Mouse (Mus musculus): Measurements from ENCODE around the gene Sec16b. TPM values are rescaled to one million over a fixed set of nuclear protein-coding genes. Genes with fewer than 3 reads are reported as not detected.

Sec16b gene
- polyA plus RNA-seq, 1 experiment from 2014 or later = 5.0 TPM

- ATAC-seq (ENCODE audit: insufficient number of reproducible peaks, low FRiP score, low TSS enrichment, low read depth) = no peak
- Histone ChIP-seq H3K9ac (no peak overlapping the region), H3K4me3 (replicated peaks) (no peak overlapping the region), H3K4me2 (replicated peaks) (no peak overlapping the region), H3K27ac (replicated peaks) (no peak overlapping the region), H3K36me3 (no peaks in the 10 kb centered on the region), H3K9me3 (replicated peaks) (no peaks in the 10 kb centered on the region), H3K4me1 (no peaks in the 10 kb centered on the region), H3K27me3 (no peaks in the 10 kb centered on the region)
- WGBS = 61% methylated on average over 2 of the region's 2 CpGs
These were observed 30.3 kb upstream of the Sec16b start for GRCm38 (mm10) chr1:157476231-157476630.

- Histone ChIP-seq H3K4me3 (replicated peaks) (no peak overlapping the region), H3K36me3 (no peaks in the 10 kb centered on the region), H3K4me1 (no peaks in the 10 kb centered on the region), H3K27me3 (no peaks in the 10 kb centered on the region), H3K27ac (replicated peaks) (no peak overlapping the region), H3K9me3 (replicated peaks) (no peaks in the 10 kb centered on the region), H3K4me2 (replicated peaks) (no peak overlapping the region), H3K9ac (no peak overlapping the region)
- ATAC-seq (ENCODE audit: insufficient number of reproducible peaks, low FRiP score, low TSS enrichment, low read depth) = no peak
- 20% methylated on average over 9 of the region's 9 CpGs for WGBS
These were observed 26.4 kb upstream of the Sec16b start for GRCm38 (mm10) chr1:157480090-157480489.

DNA sequence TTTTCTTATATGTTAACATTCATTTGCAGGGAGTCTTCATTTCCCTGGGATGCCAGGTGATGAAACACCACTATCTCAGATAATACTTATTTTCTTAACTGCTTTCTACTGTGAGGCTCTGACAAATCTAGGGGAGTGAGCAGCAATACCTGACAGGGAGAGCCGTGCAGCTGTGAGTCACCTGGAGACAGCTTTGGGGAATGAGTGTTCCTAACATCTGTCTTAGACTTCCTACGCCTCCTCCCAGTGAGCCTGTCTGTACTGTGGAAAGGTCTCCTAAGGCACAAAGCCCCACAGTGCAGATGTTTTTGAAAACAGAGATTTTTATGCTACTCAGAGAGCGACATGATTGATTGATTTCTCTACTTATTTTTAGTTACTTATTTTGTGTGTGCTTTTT, 25.6 kb upstream of the Sec16b start:
- Histone ChIP-seq H3K9ac (no peak overlapping the region), H3K4me2 (replicated peaks) (no peak overlapping the region), H3K27me3 (no peaks in the 10 kb centered on the region), H3K4me1 (no peaks in the 10 kb centered on the region), H3K9me3 (replicated peaks) (no peaks in the 10 kb centered on the region), H3K36me3 (no peaks in the 10 kb centered on the region), H3K4me3 (replicated peaks) (no peak overlapping the region), H3K27ac (replicated peaks) (no peak overlapping the region)
- WGBS = 32% methylated on average over 3 of the region's 3 CpGs
- ATAC-seq (ENCODE audit: insufficient number of reproducible peaks, low FRiP score, low TSS enrichment, low read depth) = no peak

DNA sequence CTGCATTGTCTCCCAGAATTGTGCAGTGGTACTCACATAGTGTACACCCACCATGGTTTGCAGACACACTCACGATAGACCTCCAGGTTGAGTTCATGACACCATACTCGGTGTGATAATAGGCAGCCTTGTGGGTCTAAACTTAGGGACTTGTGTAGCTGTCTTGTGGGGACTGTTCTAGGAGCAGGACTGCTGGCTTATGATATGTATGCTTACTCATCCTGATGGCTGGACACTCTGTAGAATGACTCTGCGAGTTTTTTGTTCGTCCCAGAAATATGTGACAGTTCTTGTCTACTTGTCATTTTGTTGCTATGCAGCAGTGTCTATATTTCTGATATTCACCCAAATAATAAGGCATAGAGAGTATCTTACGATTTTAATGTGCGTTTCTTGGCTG, 24.9 kb upstream of the Sec16b start:
- H3K9ac ChIP-seq = no peak overlapping the region
- H3K9me3 ChIP-seq (replicated peaks) = no peaks in the 10 kb centered on the region
- H3K4me1 ChIP-seq = no peaks in the 10 kb centered on the region
- H3K27me3 ChIP-seq = no peaks in the 10 kb centered on the region
- ATAC-seq (ENCODE audit: insufficient number of reproducible peaks, low FRiP score, low TSS enrichment, low read depth) = no peak
- H3K4me2 ChIP-seq (replicated peaks) = no peak overlapping the region
- WGBS = 90% methylated on average over 6 of the region's 6 CpGs
- no peaks in the 10 kb centered on the region for H3K36me3 ChIP-seq
- H3K27ac ChIP-seq (replicated peaks) = no peak overlapping the region
- no peak overlapping the region for H3K4me3 ChIP-seq (replicated peaks)

DNA sequence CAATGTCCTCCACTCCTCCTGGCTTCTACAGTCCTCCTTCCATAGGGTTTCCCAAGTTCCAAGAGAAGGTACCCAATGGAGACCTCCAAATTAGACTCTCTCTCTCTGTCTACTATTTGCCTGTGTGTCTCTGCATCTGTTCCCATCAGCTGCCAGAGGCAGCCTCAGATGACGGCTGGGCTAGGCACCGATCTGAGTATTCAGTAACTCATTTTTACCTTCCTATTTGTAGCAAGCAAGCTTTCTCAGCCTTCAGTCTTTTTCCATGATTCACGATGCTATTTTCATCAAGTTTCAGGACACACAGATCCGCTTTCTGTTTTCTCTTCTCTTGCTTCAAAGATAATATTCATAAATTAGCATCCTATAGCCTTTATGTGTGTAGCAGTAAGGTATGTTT, 22.4 kb upstream of the Sec16b start:
- Histone ChIP-seq H3K27me3 (no peaks in the 10 kb centered on the region), H3K9me3 (replicated peaks) (no peaks in the 10 kb centered on the region), H3K27ac (replicated peaks) (no peak overlapping the region), H3K9ac (no peak overlapping the region), H3K4me3 (replicated peaks) (no peak overlapping the region), H3K4me1 (no peaks in the 10 kb centered on the region), H3K36me3 (no peaks in the 10 kb centered on the region), H3K4me2 (replicated peaks) (no peak overlapping the region)
- WGBS = 94% methylated on average over 4 of the region's 4 CpGs
- ATAC-seq (ENCODE audit: insufficient number of reproducible peaks, low FRiP score, low TSS enrichment, low read depth) = no peak

- WGBS = 82% methylated on average over 1 of the region's 1 CpGs
- 0 out of 2 replicates have a peak, but pooled peaks have one; percentile 37 for ATAC-seq (ENCODE audit: insufficient number of reproducible peaks, low FRiP score, low TSS enrichment, low read depth)
- H3K4me3 ChIP-seq (replicated peaks) = no peak overlapping the region
- no peaks in the 10 kb centered on the region for H3K4me1 ChIP-seq
- no peaks in the 10 kb centered on the region for H3K27me3 ChIP-seq
- H3K9ac ChIP-seq = no peak overlapping the region
- no peaks in the 10 kb centered on the region for H3K9me3 ChIP-seq (replicated peaks)
- H3K4me2 ChIP-seq (replicated peaks) = no peak overlapping the region
- H3K27ac ChIP-seq (replicated peaks) = no peak overlapping the region
- H3K36me3 ChIP-seq = no peaks in the 10 kb centered on the region
These were observed 5.9 kb upstream of the Sec16b start for GRCm38 (mm10) chr1:157500657-157501056.

GRCm38 (mm10) chr1:157501352-157501945, 5.1 kb upstream of the Sec16b start:
- ATAC-seq (ENCODE audit: insufficient number of reproducible peaks, low FRiP score, low TSS enrichment, low read depth) = no peak
- Histone ChIP-seq H3K27me3 (no peaks in the 10 kb centered on the region), H3K36me3 (no peaks in the 10 kb centered on the region), H3K27ac (replicated peaks) (no peak overlapping the region), H3K4me1 (no peaks in the 10 kb centered on the region), H3K4me2 (replicated peaks) (no peak overlapping the region), H3K9me3 (replicated peaks) (no peaks in the 10 kb centered on the region), H3K9ac (no peak overlapping the region), H3K4me3 (replicated peaks) (no peak overlapping the region)
- WGBS = 88% methylated on average over 6 of the region's 6 CpGs

DNA sequence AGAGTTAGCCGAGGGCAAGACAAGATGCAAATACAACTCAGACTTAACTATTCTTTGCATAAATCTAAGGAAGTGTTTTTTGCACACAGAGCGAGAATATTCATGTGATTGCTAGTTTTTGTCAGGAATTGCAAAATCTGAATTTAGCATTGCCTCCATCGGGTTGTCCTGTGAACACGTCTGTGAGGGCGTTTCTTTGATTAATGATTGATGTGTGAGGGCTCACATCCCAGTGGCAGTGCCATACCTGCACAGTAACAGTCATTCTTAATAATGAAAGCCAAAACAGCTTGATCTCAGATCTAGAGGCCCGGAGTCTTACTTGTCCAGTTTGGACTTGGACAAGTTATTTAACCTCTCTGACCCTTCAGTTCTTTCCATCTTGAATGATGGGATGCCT, 3.5 kb upstream of the Sec16b start:
- Histone ChIP-seq H3K36me3 (no peaks in the 10 kb centered on the region), H3K27me3 (no peaks in the 10 kb centered on the region), H3K27ac (replicated peaks) (no peak overlapping the region), H3K4me1 (peaks cover 11% of the 10 kb centered on the region), H3K4me3 (replicated peaks) (no peak overlapping the region), H3K4me2 (replicated peaks) (no peak overlapping the region), H3K9me3 (replicated peaks) (no peaks in the 10 kb centered on the region), H3K9ac (no peak overlapping the region)
- no peak for ATAC-seq (ENCODE audit: insufficient number of reproducible peaks, low FRiP score, low TSS enrichment, low read depth)
- 85% methylated on average over 6 of the region's 6 CpGs for WGBS

DNA sequence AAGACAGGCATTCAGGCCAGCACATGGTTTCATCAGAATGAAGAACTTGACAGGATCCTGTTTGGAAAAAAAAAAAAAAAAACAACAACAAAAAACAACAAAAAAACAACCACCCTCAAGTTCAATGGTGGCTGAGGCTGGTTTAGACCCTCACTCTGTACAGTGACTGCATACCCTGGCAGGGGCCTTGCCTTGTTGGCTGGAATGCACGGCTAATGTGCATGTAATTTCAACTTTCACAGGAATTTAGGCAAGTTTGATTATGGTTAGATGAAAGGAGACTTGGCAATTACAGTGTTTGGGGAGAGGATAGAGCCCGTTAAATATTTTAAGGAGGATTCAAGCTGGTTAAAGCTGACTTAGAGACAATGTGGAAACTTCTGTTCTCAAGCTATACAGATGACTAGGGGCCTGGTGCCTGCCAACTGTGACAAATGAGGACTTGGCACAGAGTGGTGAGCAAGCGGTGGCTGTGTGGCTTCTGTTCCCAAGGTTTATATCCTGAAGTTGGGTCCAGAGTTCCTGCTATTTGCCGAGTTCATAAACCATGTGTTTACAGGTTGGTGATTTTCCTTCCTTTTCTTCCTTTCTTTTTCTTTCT, 567 bp downstream of the Sec16b start:
- Histone ChIP-seq H3K27ac (replicated peaks) (peak overlapping the region; percentile 73), H3K9ac (no peak overlapping the region), H3K9me3 (replicated peaks) (no peaks in the 10 kb centered on the region), H3K4me2 (replicated peaks) (peak overlapping the region; percentile 13), H3K36me3 (no peaks in the 10 kb centered on the region), H3K4me1 (peaks cover 13% of the 10 kb centered on the region), H3K27me3 (no peaks in the 10 kb centered on the region), H3K4me3 (replicated peaks) (peak overlapping the region; percentile 14; the same call in 1 of the 2 replicates)
- WGBS = 16% methylated on average over 4 of the region's 4 CpGs
- 0 out of 2 replicates have a peak, but pooled peaks have one; percentile 59 for ATAC-seq (ENCODE audit: insufficient number of reproducible peaks, low FRiP score, low TSS enrichment, low read depth)

DNA sequence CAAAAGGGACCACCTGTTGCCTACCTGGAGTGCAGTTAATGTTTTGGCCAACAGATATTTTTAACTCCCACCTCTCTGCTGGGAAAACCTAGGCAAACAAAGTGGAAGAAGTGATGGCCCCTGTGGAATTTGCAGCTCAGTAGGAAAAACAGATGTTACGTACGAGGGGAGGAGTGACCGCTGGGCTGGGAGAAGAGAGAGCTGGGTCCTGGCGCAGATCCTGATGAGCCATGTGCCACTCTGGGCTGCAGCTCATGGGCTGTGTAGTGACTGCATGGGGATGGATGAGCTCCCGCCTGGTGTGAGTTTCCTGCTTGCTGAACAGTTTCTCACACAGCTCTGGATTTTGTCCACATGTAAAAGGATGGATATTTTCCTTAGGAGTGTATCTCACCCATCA, 1.3 kb downstream of the Sec16b start:
- no peaks in the 10 kb centered on the region for H3K9me3 ChIP-seq (replicated peaks)
- H3K27ac ChIP-seq (replicated peaks) = no peak overlapping the region; the same call in 1 of the 2 replicates
- peak overlapping the region; percentile 34 for H3K4me2 ChIP-seq (replicated peaks)
- H3K27me3 ChIP-seq = no peaks in the 10 kb centered on the region
- H3K36me3 ChIP-seq = no peaks in the 10 kb centered on the region
- H3K9ac ChIP-seq = no peak overlapping the region
- WGBS = 38% methylated on average over 5 of the region's 5 CpGs
- ATAC-seq (ENCODE audit: insufficient number of reproducible peaks, low FRiP score, low TSS enrichment, low read depth) = no peak
- H3K4me3 ChIP-seq (replicated peaks) = no peak overlapping the region
- peaks cover 13% of the 10 kb centered on the region for H3K4me1 ChIP-seq

GRCm38 (mm10) chr1:157512690-157513448, 6.3 kb downstream of the Sec16b start:
- no peak overlapping the region for H3K9ac ChIP-seq
- no peak overlapping the region for H3K4me2 ChIP-seq (replicated peaks)
- H3K4me3 ChIP-seq (replicated peaks) = no peak overlapping the region
- H3K9me3 ChIP-seq (replicated peaks) = no peaks in the 10 kb centered on the region
- H3K36me3 ChIP-seq = no peaks in the 10 kb centered on the region
- H3K27ac ChIP-seq (replicated peaks) = no peak overlapping the region
- 81% methylated on average over 11 of the region's 11 CpGs for WGBS
- ATAC-seq (ENCODE audit: insufficient number of reproducible peaks, low FRiP score, low TSS enrichment, low read depth) = no peak
- H3K4me1 ChIP-seq = peaks cover 3% of the 10 kb centered on the region
- no peaks in the 10 kb centered on the region for H3K27me3 ChIP-seq

Data from embryonic facial prominence, embryonic 15.5 days (tissue).